Mouse (Mus musculus) liver, embryonic 12.5 days (tissue): Measurements from ENCODE around the gene Gstm3. TPM values are rescaled to one million over a fixed set of nuclear protein-coding genes. Genes with fewer than 3 reads are reported as not detected.

ENCODE experiments used
- ATAC-seq: fragments of 200-750 bp; cut with Nextera tagmentation; 2 replicates; pipeline ENCODE4 v1.8.0; 2017; ENCODE audit warnings: moderate number of reproducible peaks, mild to moderate bottlenecking, moderate library complexity
- H3K27ac ChIP-seq: fragments of 300-500 bp; sonication (generic); 2 replicates; pipeline ENCODE4 v1.5.1; 2016; ENCODE audit warnings: mild to moderate bottlenecking
- H3K27me3 ChIP-seq: fragments of 300-500 bp; sonication (generic); replicated peaks from 2 replicates; pipeline ENCODE4 v1.6.1; 2016; ENCODE audit warnings: mild to moderate bottlenecking, moderate library complexity
- H3K36me3 ChIP-seq: fragments of 300-500 bp; sonication (generic); 2 replicates; pipeline ENCODE4 v1.6.1; 2016; ENCODE audit warnings: mild to moderate bottlenecking, moderate library complexity
- H3K4me1 ChIP-seq: fragments of 300-500 bp; sonication (generic); 2 replicates; pipeline ENCODE4 v1.6.1; 2016
- H3K4me2 ChIP-seq: fragments of 300-500 bp; sonication (generic); 2 replicates; pipeline ENCODE4 v1.6.1; 2016; ENCODE audit warnings: mild to moderate bottlenecking, moderate library complexity
- H3K4me3 ChIP-seq: fragments of 300-500 bp; sonication (generic); 2 replicates; pipeline ENCODE4 v1.5.1; 2016; ENCODE audit warnings: mild to moderate bottlenecking, moderate library complexity
- H3K9ac ChIP-seq: fragments of 300-500 bp; sonication (generic); 2 replicates; pipeline ENCODE4 v1.6.1; 2016; ENCODE audit warnings: mild to moderate bottlenecking, moderate library complexity
- H3K9me3 ChIP-seq: fragments of 300-500 bp; sonication (generic); replicated peaks from 2 replicates; pipeline ENCODE4 v1.6.1; 2016; ENCODE audit warnings: mild to moderate bottlenecking, moderate library complexity
- WGBS: fragments of 180-500 bp; shearing (Covaris S2); methylation state at CpG from one replicate; pipeline ENCODE4 v1.1.7; 2016; ENCODE audit not compliant: insufficient replicate concordance; 5-methylcytosine and 5-hydroxymethylcytosine counted together
- polyA plus RNA-seq: library from polyadenylated mRNA; unstranded; fragments of >200 nt; fragmentation: Nextera tagmentation; extraction: Ambion mirVana; gene quantifications from 2 replicates; pipeline ENCODE4 v1.2.1, GENCODE M21; 2016

The Gstm3 gene
- polyA plus RNA-seq, 1 experiment from 2014 or later: 10.0 TPM

- H3K9ac ChIP-seq: no peak overlapping the region
- no peak overlapping the region for H3K27ac ChIP-seq
- no peaks in the 10 kb centered on the region for H3K4me1 ChIP-seq
- H3K4me2 ChIP-seq: no peak overlapping the region
- 80% methylated on average over 5 of the region's 5 CpGs for WGBS
- no peaks in the 10 kb centered on the region for H3K27me3 ChIP-seq
- H3K9me3 ChIP-seq: no peaks in the 10 kb centered on the region
- no peak overlapping the region for H3K4me3 ChIP-seq
- H3K36me3 ChIP-seq: no peaks in the 10 kb centered on the region
- no peak for ATAC-seq
Measured at GRCm38 (mm10) chr3:107920348-107920747, 48.7 kb downstream of the Gstm3 start.

DNA sequence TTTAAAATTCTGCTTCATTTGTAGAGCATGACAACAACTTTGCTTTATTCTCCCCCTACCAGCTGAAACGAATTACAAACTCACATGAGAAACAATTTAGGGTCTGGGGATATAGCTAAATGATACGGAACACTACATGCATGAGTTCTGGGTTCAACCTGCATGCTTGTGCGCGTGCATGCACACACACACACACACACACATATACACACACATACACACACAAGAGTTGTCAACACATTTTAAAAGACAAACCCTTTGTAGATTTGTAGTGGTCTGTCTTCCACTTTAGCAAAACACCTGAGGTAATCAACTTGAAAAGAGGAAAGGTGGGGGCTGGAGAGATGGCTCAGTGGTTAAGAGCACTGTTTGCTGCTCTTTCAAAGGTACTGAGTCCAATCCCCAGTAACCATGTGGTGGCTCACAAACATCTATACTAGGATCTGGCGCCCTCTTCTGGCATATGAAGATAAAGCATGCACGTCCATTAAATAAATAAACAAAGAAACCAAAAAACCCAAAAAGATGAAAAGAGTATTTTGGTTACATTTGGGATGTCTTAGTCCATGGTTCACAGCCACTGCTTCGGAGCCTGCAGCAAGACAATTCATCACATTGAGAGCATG is 51.2 kb downstream of the Gstm3 start:
- Histone ChIP-seq H3K4me2 (no peak overlapping the region), H3K9me3 (no peaks in the 10 kb centered on the region), H3K4me3 (no peak overlapping the region), H3K4me1 (no peaks in the 10 kb centered on the region), H3K36me3 (no peaks in the 10 kb centered on the region), H3K9ac (no peak overlapping the region), H3K27me3 (no peaks in the 10 kb centered on the region), H3K27ac (no peak overlapping the region)
- no peak for ATAC-seq
- 52% methylated on average over 7 of the region's 7 CpGs for WGBS

DNA sequence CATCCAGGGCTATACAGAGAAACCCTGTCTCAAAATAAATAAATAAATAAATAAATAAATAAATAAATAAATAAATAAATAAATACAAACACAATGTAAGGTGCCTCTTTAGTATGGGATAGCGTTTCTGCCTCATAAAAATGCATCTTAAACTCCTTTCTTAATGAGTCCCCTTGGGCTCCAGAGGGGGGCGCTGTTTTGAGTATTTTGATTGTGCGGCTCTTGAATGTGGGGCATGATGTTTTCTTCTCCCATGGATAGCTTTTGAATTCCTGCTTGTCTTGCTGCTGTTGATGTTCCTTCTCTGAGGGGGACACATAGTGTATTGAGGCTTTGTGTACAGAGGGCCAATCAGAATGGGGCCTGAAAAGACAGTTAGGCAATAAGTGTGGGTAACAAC is 52.0 kb downstream of the Gstm3 start:
- Histone ChIP-seq H3K4me3 (no peak overlapping the region), H3K27ac (no peak overlapping the region), H3K9me3 (no peaks in the 10 kb centered on the region), H3K9ac (no peak overlapping the region), H3K36me3 (no peaks in the 10 kb centered on the region), H3K4me1 (no peaks in the 10 kb centered on the region), H3K4me2 (no peak overlapping the region), H3K27me3 (no peaks in the 10 kb centered on the region)
- ATAC-seq: no peak
- 74% methylated on average over 3 of the region's 3 CpGs for whole genome bisulfite sequencing

DNA sequence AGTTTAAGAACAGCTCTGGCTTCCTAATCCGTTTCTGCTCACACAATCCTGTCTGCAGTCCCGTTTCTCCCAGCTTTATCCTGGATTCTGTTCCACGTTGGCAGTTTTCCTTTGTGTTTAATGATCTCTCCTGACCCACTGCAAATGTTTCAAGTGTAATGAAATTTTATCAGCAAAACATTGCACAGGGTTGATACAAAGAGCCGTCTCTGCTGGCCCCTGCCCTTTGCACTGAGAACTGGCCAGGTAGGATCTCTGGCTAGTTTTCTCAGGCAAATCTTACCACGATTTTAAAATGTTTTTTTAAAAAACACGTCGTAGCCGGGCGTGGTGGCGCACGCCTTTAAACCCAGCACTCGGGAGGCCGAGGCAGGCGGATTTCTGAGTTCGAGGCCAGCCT is 52.4 kb downstream of the Gstm3 start:
- no peak overlapping the region for H3K27ac ChIP-seq
- no peaks in the 10 kb centered on the region for H3K4me1 ChIP-seq
- H3K36me3 ChIP-seq: no peaks in the 10 kb centered on the region
- ATAC-seq: no peak
- H3K4me2 ChIP-seq: no peak overlapping the region
- no peaks in the 10 kb centered on the region for H3K9me3 ChIP-seq
- no peak overlapping the region for H3K4me3 ChIP-seq
- WGBS: 70% methylated on average over 15 of the region's 15 CpGs
- H3K27me3 ChIP-seq: no peaks in the 10 kb centered on the region
- H3K9ac ChIP-seq: no peak overlapping the region

Other genes with a start within 250 kb of the Gstm3 start
- 8.7 and 8.8 TPM in 2 replicates for gene Csf1, start 208.8 kb downstream of the Gstm3 start, polyA plus RNA-seq
- gene Eps8l3, start 92.1 kb downstream of the Gstm3 start, polyA plus RNA-seq: not detected in 2 replicates
- gene Gstm5, start 73.5 kb downstream of the Gstm3 start, polyA plus RNA-seq: 121 and 124 TPM in 2 replicates
- gene Gstm7, start 37.5 kb downstream of the Gstm3 start, polyA plus RNA-seq: 8.1 and 8.9 TPM in 2 replicates
- 7.1 and 7.5 TPM in 2 replicates for gene Gstm6, start 25.5 kb downstream of the Gstm3 start, polyA plus RNA-seq
- 7.6 and 7.8 TPM in 2 replicates for gene Gstm2, start 17.2 kb upstream of the Gstm3 start, polyA plus RNA-seq
- gene Gstm1, start 48.7 kb upstream of the Gstm3 start, polyA plus RNA-seq: 228 and 237 TPM in 2 replicates
- 16.2 and 16.6 TPM in 2 replicates for gene Gstm4, start 75.6 kb upstream of the Gstm3 start, polyA plus RNA-seq
- 77.4 and 80.6 TPM in 2 replicates for gene Ampd2, start 117.4 kb upstream of the Gstm3 start, polyA plus RNA-seq
- 2.7 and 3.3 TPM in 2 replicates for gene Gnat2, start 123.5 kb upstream of the Gstm3 start, polyA plus RNA-seq
- 89.0 and 91.7 TPM in 2 replicates for gene Gnai3, start 176.9 kb upstream of the Gstm3 start, polyA plus RNA-seq
- gene Gpr61, start 185.6 kb upstream of the Gstm3 start, polyA plus RNA-seq: 0.04 TPM in 1 of 2 replicates, not detected in the other
- gene Amigo1, start 217.1 kb upstream of the Gstm3 start, polyA plus RNA-seq: 1.1 and 1.2 TPM in 2 replicates
- gene Cyb561d1, start 231.9 kb upstream of the Gstm3 start, polyA plus RNA-seq: 2.8 TPM in 2 replicates
- 4.5 and 4.9 TPM in 2 replicates for gene Atxn7l2, start 241.7 kb upstream of the Gstm3 start, polyA plus RNA-seq